Mouse (Mus musculus) neural tube, embryonic 11.5 days (tissue): ENCODE data around the gene Herc6. TPM values are rescaled to one million over a fixed set of nuclear protein-coding genes. Genes with fewer than 3 reads are reported as not detected.
"Not testable (repeated sequence)": the region's sequence is repeated elsewhere in the genome, so short reads cannot be mapped to it uniquely, and the experiment has no call there.

Experiments used
- ATAC-seq: fragments of 200-750 bp; cut with Nextera tagmentation; 2 replicates; pipeline ENCODE4 v1.8.0; 2017; ENCODE audit warnings: moderate number of reproducible peaks, mild to moderate bottlenecking, moderate TSS enrichment, moderate library complexity; ENCODE audit not compliant: insufficient read depth, low FRiP score, low TSS enrichment
- DNase-seq: peaks from one replicate; pipeline ENCODE4 v3.0.0-alpha.2; 2015; ENCODE audit warnings: low spot score
- H3K27ac ChIP-seq: fragments of 300-500 bp; sonication (generic); 2 replicates; pipeline ENCODE4 v1.5.1; 2014; ENCODE audit warnings: low read depth, mild to moderate bottlenecking, low read length
- H3K27me3 ChIP-seq: fragments of 300-500 bp; sonication (generic); 2 replicates; pipeline ENCODE4 v1.6.1; 2014; ENCODE audit warnings: mild to moderate bottlenecking, low read length, mixed read lengths; ENCODE audit not compliant: control insufficient read depth, insufficient read depth
- H3K36me3 ChIP-seq: fragments of 300-500 bp; sonication (generic); 2 replicates; pipeline ENCODE4 v1.6.1; 2014; ENCODE audit warnings: mild to moderate bottlenecking, low read length, moderate library complexity, mixed read lengths; ENCODE audit not compliant: control insufficient read depth, insufficient read depth
- H3K4me1 ChIP-seq: fragments of 300-500 bp; sonication (generic); 2 replicates; pipeline ENCODE4 v1.6.1; 2014; ENCODE audit warnings: low read length, mixed read lengths; ENCODE audit not compliant: control insufficient read depth, insufficient read depth
- H3K4me2 ChIP-seq: fragments of 300-500 bp; sonication (generic); 2 replicates; pipeline ENCODE4 v1.6.1; 2014; ENCODE audit warnings: low read depth, mild to moderate bottlenecking, moderate library complexity
- H3K4me3 ChIP-seq: fragments of 300-500 bp; sonication (generic); 2 replicates; pipeline ENCODE4 v1.5.1; 2014; ENCODE audit warnings: low read depth, low read length
- H3K9ac ChIP-seq: fragments of 300-500 bp; sonication (generic); 2 replicates; pipeline ENCODE4 v1.6.1; 2014; ENCODE audit warnings: mild to moderate bottlenecking, low read length
- H3K9me3 ChIP-seq: fragments of 300-500 bp; sonication (generic); 2 replicates; pipeline ENCODE4 v1.6.1; 2016; ENCODE audit warnings: low read length; ENCODE audit not compliant: control insufficient read depth
- WGBS: fragments of 180-500 bp; shearing (Covaris S2); extraction: QIAGEN DNeasy Blood & Tissue Kit; methylation state at CpG from one replicate; pipeline ENCODE4 v1.1.7; 2014; 5-methylcytosine and 5-hydroxymethylcytosine counted together
- polyA plus RNA-seq: library from polyadenylated mRNA; unstranded; fragments of >200 nt; fragmentation: Nextera tagmentation; extraction: Ambion mirVana; gene quantifications from 2 replicates; pipeline ENCODE4 v1.2.1, GENCODE M21; 2014

Herc6 gene
- polyA plus RNA-seq, 1 experiment from 2014 or later, result 2.5 TPM

GRCm38 (mm10) chr6:57535971-57536669, 44.7 kb upstream of the Herc6 start:
- H3K4me1 ChIP-seq, result peaks cover 4% of the 10 kb centered on the region; the same call in 1 of the 2 replicates
- H3K27me3 ChIP-seq, result no peaks in the 10 kb centered on the region
- no peaks in the 10 kb centered on the region for H3K9me3 ChIP-seq
- H3K27ac ChIP-seq, result 0 out of 2 replicates have a peak overlapping the region, but pooled peaks have one; percentile 5
- H3K4me2 ChIP-seq, result peak overlapping the region; percentile 78
- H3K9ac ChIP-seq, result peak overlapping the region; percentile 19
- peak; percentile 35 for DNase-seq
- H3K4me3 ChIP-seq, result peak overlapping the region; percentile 68
- ATAC-seq, result peak; percentile 70
- no peaks in the 10 kb centered on the region for H3K36me3 ChIP-seq
- 29% methylated on average over 14 of the region's 14 CpGs for WGBS

DNA sequence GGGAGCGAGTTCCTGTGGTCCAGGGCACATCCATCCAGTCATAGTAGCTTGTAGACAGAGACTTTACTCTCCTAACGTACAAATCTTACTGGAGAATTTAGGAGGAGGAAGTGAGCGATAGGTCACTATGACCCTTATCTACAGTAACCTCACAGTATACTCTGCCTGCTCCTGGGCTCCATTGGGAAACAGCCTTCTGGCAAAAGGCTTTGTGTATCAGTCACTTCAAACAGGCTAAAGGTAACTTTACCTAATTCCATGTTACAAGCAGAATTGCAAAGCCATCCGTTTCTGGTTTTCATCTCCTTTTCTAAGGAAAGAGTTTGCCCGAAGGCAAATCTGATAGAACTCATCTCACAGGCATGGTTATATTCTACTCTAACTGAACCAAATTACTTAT, 42.9 kb upstream of the Herc6 start:
- ATAC-seq, result no peak
- Histone ChIP-seq H3K9ac (no peak overlapping the region), H3K27ac (no peak overlapping the region), H3K36me3 (no peaks in the 10 kb centered on the region), H3K4me2 (no peak overlapping the region), H3K27me3 (no peaks in the 10 kb centered on the region), H3K4me1 (peaks cover 4% of the 10 kb centered on the region; the same call in 1 of the 2 replicates), H3K4me3 (no peak overlapping the region), H3K9me3 (no peaks in the 10 kb centered on the region)
- 92% methylated on average over 5 of the region's 5 CpGs for WGBS
- DNase-seq, result no peak

GRCm38 (mm10) chr6:57540950-57541498, 39.8 kb upstream of the Herc6 start:
- H3K4me1 ChIP-seq, result no peaks in the 10 kb centered on the region
- whole genome bisulfite sequencing, result 85% methylated on average over 5 of the region's 5 CpGs
- H3K9ac ChIP-seq, result no peak overlapping the region

DNA sequence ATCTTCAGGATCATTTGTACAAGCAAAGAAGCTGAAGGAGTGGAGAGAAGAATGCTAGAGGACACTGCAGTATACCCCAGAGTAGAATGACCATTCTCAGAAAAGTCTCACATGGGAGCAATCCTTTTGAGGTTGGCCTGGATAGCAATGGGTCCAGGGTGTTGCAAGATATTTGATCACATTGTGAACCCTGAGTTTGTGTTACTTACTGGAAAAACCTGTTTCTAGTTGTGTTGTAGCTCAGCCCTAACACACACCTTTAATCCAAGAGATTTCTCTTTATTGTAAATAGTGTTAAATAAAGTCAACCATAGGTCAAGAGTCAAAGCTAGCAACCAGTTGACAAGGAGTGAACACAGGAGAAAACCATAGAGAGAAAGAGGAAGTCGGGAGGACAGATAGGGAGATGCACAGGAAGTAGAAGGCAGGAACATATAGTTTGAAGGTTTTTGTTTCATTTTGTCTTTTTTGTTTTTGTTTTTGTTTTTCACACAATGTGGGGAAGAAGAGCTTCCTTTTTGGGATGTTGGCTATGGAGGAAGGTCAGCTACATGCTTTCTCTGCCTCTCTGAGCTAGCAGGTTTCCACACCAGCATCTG, 39.0 kb upstream of the Herc6 start:
- H3K4me3 ChIP-seq, result no peak overlapping the region
- WGBS, result 81% methylated on average over 1 of the region's 1 CpGs
- no peaks in the 10 kb centered on the region for H3K4me1 ChIP-seq
- H3K4me2 ChIP-seq, result no peak overlapping the region
- no peaks in the 10 kb centered on the region for H3K36me3 ChIP-seq
- DNase-seq, result no peak
- no peak for ATAC-seq
- H3K9me3 ChIP-seq, result no peaks in the 10 kb centered on the region
- H3K9ac ChIP-seq, result no peak overlapping the region
- H3K27ac ChIP-seq, result no peak overlapping the region
- H3K27me3 ChIP-seq, result no peaks in the 10 kb centered on the region

More at GRCm38 (mm10) chr6:57540950-57541498, 39.8 kb upstream of the Herc6 start:
- Histone ChIP-seq H3K27ac (no peak overlapping the region), H3K4me3 (no peak overlapping the region), H3K27me3 (no peaks in the 10 kb centered on the region), H3K9me3 (no peaks in the 10 kb centered on the region), H3K36me3 (no peaks in the 10 kb centered on the region), H3K4me2 (no peak overlapping the region)
- DNase-seq, result no peak
- no peak for ATAC-seq

DNA sequence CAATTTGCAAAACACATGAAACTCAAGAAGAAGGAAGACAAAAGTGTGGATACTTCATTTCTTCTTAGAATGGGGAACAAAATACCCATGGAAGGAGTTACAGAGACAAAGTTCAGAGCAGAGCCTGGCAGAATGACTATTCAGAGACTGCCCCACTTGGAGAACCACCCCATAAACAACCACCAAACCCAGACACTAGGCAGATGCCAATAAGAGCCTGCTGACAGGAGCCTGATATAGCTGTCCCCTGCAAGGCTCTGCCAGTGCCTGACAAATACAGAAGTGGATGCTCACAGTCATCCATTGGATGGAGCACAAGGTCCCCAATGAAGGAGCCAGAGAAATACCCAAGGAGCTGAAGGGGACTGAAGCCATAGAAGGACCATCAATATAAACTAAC, 37.2 kb upstream of the Herc6 start:
- H3K9me3 ChIP-seq, H3K4me3 ChIP-seq, H3K36me3 ChIP-seq, H3K4me1 ChIP-seq, DNase-seq, H3K9ac ChIP-seq, H3K4me2 ChIP-seq, H3K27me3 ChIP-seq, H3K27ac ChIP-seq, ATAC-seq: not testable (repeated sequence)

GRCm38 (mm10) chr6:57544866-57545265, 35.9 kb upstream of the Herc6 start:
- 77% methylated on average over 2 of the region's 2 CpGs for WGBS
- DNase-seq, result no peak
- no peak overlapping the region for H3K27ac ChIP-seq

DNA sequence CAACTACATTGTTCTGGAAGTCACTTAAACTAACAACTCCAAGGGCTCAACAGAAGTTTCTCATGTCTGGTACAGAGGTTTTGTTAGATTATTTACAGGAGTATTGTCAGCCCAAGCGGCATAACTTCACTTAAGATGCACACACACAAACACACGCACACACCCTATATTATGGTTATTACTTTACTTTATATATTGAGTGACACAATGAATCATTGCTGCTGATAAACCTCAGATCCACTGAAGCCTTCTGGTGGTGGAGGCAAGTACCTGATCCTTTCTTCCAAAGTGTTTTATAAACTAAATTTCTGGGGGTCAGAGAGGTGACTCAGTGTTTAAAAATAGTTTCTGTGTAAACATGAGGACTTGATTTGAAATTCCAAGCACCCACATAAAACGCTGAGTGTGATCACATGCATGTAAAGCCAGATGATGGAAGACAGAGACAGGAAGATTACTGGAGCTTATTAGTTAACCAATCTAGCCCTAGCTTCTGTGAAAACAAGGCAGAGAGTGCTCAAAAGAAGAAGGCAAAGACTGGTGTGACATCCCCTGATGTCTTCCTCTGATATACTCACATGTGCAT, 29.5 kb upstream of the Herc6 start:
- H3K9me3 ChIP-seq, result no peaks in the 10 kb centered on the region
- 80% methylated on average over 3 of the region's 3 CpGs for WGBS
- H3K36me3 ChIP-seq, result no peaks in the 10 kb centered on the region
- no peaks in the 10 kb centered on the region for H3K4me1 ChIP-seq
- ATAC-seq (no peak), DNase-seq (no peak)
- no peak overlapping the region for H3K4me2 ChIP-seq
- no peak overlapping the region for H3K4me3 ChIP-seq
- H3K27ac ChIP-seq, result no peak overlapping the region
- H3K9ac ChIP-seq, result no peak overlapping the region
- no peaks in the 10 kb centered on the region for H3K27me3 ChIP-seq

More at GRCm38 (mm10) chr6:57544866-57545265, 35.9 kb upstream of the Herc6 start:
- no peaks in the 10 kb centered on the region for H3K4me1 ChIP-seq
- H3K4me3 ChIP-seq, result no peak overlapping the region
- H3K27me3 ChIP-seq, result no peaks in the 10 kb centered on the region
- no peak overlapping the region for H3K9ac ChIP-seq
- no peaks in the 10 kb centered on the region for H3K9me3 ChIP-seq
- ATAC-seq, result no peak
- no peak overlapping the region for H3K4me2 ChIP-seq
- no peaks in the 10 kb centered on the region for H3K36me3 ChIP-seq

DNA sequence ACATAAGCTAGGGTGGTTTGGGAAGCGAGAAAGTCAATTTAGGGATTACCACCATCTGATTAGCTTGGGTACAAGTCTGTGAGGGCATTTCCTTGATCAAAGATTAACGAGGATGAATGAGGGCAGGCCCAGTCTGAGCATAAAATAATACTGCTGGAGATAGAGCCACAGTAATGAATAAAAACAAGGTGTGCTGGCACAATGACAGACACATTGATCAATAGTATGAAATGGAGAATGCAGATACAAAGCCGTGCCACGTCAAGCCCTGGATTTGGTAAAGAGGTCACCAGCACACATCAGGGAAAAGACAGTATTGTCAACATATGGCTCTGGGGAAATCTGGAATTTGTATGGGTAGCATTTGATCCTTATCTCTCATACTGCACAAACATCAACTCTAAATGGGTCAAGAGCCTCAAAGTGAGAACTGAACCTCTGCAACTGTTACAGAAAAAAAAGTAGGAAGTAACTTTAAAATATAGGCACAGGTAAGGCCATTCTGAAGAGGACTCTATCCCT, 22.9 kb upstream of the Herc6 start:
- H3K4me3 ChIP-seq, result no peak overlapping the region
- no peak overlapping the region for H3K4me2 ChIP-seq
- ATAC-seq (no peak), DNase-seq (no peak)
- H3K27ac ChIP-seq, result no peak overlapping the region
- H3K4me1 ChIP-seq, result no peaks in the 10 kb centered on the region
- no peak overlapping the region for H3K9ac ChIP-seq
- H3K27me3 ChIP-seq, result no peaks in the 10 kb centered on the region
- H3K36me3 ChIP-seq, result no peaks in the 10 kb centered on the region
- 79% methylated on average over 4 of the region's 4 CpGs for WGBS
- no peaks in the 10 kb centered on the region for H3K9me3 ChIP-seq
